Mouse (Mus musculus): Measurements from ENCODE around the gene 3110040M04Rik. TPM values are rescaled to one million over a fixed set of nuclear protein-coding genes. Genes with fewer than 3 reads are reported as not detected.
"Not testable (repeated sequence)": the region's sequence is repeated elsewhere in the genome, so short reads cannot be mapped to it uniquely, and the experiment has no call there.

Gene 3110040M04Rik
- polyA plus RNA-seq, 1 experiment from 2014 or later: not detected

DNA sequence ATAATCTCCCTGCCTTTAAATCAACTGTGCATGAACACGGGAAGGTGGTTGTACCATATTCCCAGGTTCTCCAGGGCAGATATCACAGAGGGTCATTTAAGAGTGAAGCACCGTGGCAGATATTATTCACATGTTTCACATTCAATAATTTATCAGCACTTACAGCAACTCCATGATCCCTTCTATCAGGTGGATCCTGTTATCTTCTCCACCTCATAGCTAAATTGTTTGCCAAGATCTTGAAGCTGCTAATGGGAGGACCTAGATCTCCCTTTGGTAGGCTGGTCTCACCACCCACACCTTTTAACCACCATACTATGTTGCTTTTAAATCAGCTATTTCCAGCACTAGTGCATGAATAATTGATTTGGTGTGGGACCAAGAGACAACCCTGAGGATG, 23.8 kb upstream of the 3110040M04Rik start:
- 88% methylated on average over 2 of the region's 2 CpGs for WGBS
- no peak overlapping the region for H3K27ac ChIP-seq (replicated peaks in 1 of 2; ENCODE audit: control insufficient read depth in 1 of 2, insufficient read depth in 1 of 2, low read depth in 2 of 2, low read length in 2 of 2)
- ATAC-seq (ENCODE audit: insufficient number of reproducible peaks, insufficient read depth, low FRiP score, low read depth): no peak

DNA sequence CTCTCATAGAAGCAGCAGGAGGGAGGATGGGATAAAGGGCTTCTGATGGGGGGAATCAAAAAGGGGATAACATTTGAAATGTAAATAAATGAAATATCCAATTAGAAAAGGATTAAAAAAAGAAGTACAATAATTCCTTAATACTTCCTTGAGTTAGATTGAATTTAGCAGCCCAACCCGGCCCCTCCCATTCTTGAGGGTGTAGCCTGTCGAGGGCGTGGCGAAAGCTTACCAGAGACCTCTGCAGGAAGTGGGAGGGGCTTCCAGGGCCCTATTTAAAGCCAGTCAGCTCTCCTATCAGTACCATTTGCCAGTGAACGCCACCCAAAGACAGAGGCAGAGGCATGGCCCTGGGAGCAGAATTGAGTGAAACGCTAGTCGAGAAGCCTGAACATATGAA, 21.7 kb upstream of the 3110040M04Rik start, which contains the start of gene Gm47985:
Gm47985 (plus strand) TSS at position 272 of the 400 bp plus-strand sequence.
- no CpG with 5 or more reads among the region's 7 CpGs for WGBS
- not testable (repeated sequence) for ATAC-seq (ENCODE audit: insufficient number of reproducible peaks, insufficient read depth, low FRiP score, low read depth); H3K27ac ChIP-seq (replicated peaks in 1 of 2; ENCODE audit: control insufficient read depth in 1 of 2, insufficient read depth in 1 of 2, low read depth in 2 of 2, low read length in 2 of 2); H3K4me1 ChIP-seq (ENCODE audit: control insufficient read depth in 2 of 2, insufficient read depth in 2 of 2, low read length in 2 of 2); H3K9me3 ChIP-seq (ENCODE audit: control insufficient read depth, low read length); H3K9ac ChIP-seq (ENCODE audit: low read length); H3K36me3 ChIP-seq (ENCODE audit: control insufficient read depth, insufficient read depth, low read length); H3K4me3 ChIP-seq (ENCODE audit: control insufficient read depth in 1 of 2, insufficient read depth in 1 of 2, low read depth in 1 of 2, low read length in 2 of 2); H3K4me2 ChIP-seq (ENCODE audit: low read length); H3K27me3 ChIP-seq (ENCODE audit: control insufficient read depth, insufficient read depth, low read length)

More for the DNA sequence above, 23.8 kb upstream of the 3110040M04Rik start:
- Histone ChIP-seq H3K9me3 (ENCODE audit: control insufficient read depth, low read length) (no peaks in the 10 kb centered on the region), H3K27me3 (ENCODE audit: control insufficient read depth, insufficient read depth, low read length) (no peaks in the 10 kb centered on the region), H3K36me3 (ENCODE audit: control insufficient read depth, insufficient read depth, low read length) (no peaks in the 10 kb centered on the region), H3K4me2 (ENCODE audit: low read length) (no peak overlapping the region), H3K4me1 (ENCODE audit: control insufficient read depth in 2 of 2, insufficient read depth in 2 of 2, low read length in 2 of 2) (peaks cover 4 to 8% of the 10 kb centered on the region in 2 experiments; a peak in 3 of 4 replicates), H3K9ac (ENCODE audit: low read length) (no peak overlapping the region), H3K4me3 (ENCODE audit: control insufficient read depth in 1 of 2, insufficient read depth in 1 of 2, low read depth in 1 of 2, low read length in 2 of 2) (no peak overlapping the region)

DNA sequence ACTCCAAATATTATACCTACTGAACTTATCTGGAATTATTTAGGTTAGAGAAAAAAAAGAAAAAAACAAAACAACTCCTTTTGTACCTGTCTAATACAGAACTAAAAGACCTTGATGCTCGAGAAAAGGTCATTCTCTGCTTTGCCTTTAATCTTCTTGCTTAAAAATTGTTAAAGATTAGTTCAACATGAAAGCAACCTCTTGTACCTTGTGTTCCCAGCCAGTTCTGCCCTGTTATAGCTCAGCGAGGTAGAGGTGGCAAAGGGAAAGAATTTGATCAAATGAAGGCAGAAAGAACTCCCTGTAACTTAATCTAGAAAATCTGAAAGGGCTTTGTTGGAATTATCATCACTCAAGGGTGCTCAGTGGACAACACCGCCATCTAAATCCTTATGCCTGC, 17.7 kb upstream of the 3110040M04Rik start:
- H3K27me3 ChIP-seq (ENCODE audit: control insufficient read depth, insufficient read depth, low read length); H3K27ac ChIP-seq (replicated peaks in 1 of 2; ENCODE audit: control insufficient read depth in 1 of 2, insufficient read depth in 1 of 2, low read depth in 2 of 2, low read length in 2 of 2); H3K4me3 ChIP-seq (ENCODE audit: control insufficient read depth in 1 of 2, insufficient read depth in 1 of 2, low read depth in 1 of 2, low read length in 2 of 2); H3K36me3 ChIP-seq (ENCODE audit: control insufficient read depth, insufficient read depth, low read length); H3K9ac ChIP-seq (ENCODE audit: low read length); ATAC-seq (ENCODE audit: insufficient number of reproducible peaks, insufficient read depth, low FRiP score, low read depth); H3K9me3 ChIP-seq (ENCODE audit: control insufficient read depth, low read length); H3K4me2 ChIP-seq (ENCODE audit: low read length); H3K4me1 ChIP-seq (ENCODE audit: control insufficient read depth in 2 of 2, insufficient read depth in 2 of 2, low read length in 2 of 2): not testable (repeated sequence)
- 70% methylated on average over 3 of the region's 3 CpGs for WGBS

DNA sequence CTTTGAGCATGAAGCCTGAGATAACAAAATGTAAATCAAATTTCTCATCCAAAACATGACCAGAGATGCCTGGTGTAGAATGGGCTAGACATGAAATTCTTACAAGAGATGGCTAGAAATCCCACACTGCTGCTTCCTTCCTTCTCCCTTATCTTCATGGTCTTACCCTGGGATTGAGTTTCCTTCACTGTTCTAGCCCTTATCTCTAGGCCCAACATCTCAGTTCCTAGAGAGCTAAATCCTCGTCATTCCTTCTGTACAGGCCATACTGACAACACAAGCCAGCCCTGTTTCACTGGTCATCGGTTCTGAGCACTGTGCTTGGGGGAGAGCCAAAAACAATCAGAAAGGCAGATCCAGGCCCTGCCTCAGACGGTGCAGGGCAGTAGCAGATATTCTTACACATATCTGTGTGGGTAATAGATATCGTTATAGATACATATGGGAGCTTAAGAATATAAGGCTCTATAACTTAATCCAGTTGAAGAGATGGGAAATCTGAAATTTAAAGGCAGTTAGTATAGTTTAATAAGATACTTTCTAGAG, 17.0 kb upstream of the 3110040M04Rik start:
- H3K27me3 ChIP-seq (ENCODE audit: control insufficient read depth, insufficient read depth, low read length); H3K4me1 ChIP-seq (ENCODE audit: control insufficient read depth in 2 of 2, insufficient read depth in 2 of 2, low read length in 2 of 2); H3K27ac ChIP-seq (replicated peaks in 1 of 2; ENCODE audit: control insufficient read depth in 1 of 2, insufficient read depth in 1 of 2, low read depth in 2 of 2, low read length in 2 of 2); ATAC-seq (ENCODE audit: insufficient number of reproducible peaks, insufficient read depth, low FRiP score, low read depth); H3K36me3 ChIP-seq (ENCODE audit: control insufficient read depth, insufficient read depth, low read length); H3K9me3 ChIP-seq (ENCODE audit: control insufficient read depth, low read length); H3K4me2 ChIP-seq (ENCODE audit: low read length); H3K9ac ChIP-seq (ENCODE audit: low read length); H3K4me3 ChIP-seq (ENCODE audit: control insufficient read depth in 1 of 2, insufficient read depth in 1 of 2, low read depth in 1 of 2, low read length in 2 of 2): not testable (repeated sequence)
- WGBS: 44% methylated on average over 4 of the region's 4 CpGs

DNA sequence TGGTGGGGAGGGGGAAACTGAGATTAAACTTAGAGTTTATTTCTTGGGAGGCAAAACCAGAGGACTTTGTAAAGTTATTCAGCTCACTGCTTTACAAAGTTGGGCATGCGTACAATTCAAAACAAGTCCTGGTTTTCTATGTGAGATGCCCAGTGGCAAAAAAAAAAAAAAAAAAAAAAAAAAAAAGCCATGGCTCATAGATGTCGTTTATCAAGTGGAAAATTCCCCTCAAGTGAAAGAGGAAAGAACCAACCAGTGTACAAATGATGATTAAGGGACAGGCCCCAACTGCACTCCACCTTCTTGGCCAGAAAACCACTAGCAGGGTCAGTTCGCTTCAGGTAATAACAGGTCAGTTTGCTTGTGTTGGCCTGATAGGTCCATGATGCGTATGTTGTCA, 15.5 kb upstream of the 3110040M04Rik start:
- Histone ChIP-seq H3K36me3 (ENCODE audit: control insufficient read depth, insufficient read depth, low read length) (no peaks in the 10 kb centered on the region), H3K27me3 (ENCODE audit: control insufficient read depth, insufficient read depth, low read length) (no peaks in the 10 kb centered on the region), H3K9ac (ENCODE audit: low read length) (no peak overlapping the region), H3K9me3 (ENCODE audit: control insufficient read depth, low read length) (no peaks in the 10 kb centered on the region), H3K4me2 (ENCODE audit: low read length) (no peak overlapping the region), H3K4me1 (ENCODE audit: control insufficient read depth in 2 of 2, insufficient read depth in 2 of 2, low read length in 2 of 2) (no peaks in the 10 kb centered on the region), H3K4me3 (ENCODE audit: control insufficient read depth in 1 of 2, insufficient read depth in 1 of 2, low read depth in 1 of 2, low read length in 2 of 2) (no peak overlapping the region), H3K27ac (replicated peaks in 1 of 2; ENCODE audit: control insufficient read depth in 1 of 2, insufficient read depth in 1 of 2, low read depth in 2 of 2, low read length in 2 of 2) (no peak overlapping the region)
- ATAC-seq (ENCODE audit: insufficient number of reproducible peaks, insufficient read depth, low FRiP score, low read depth): no peak
- 85% methylated on average over 4 of the region's 4 CpGs for whole genome bisulfite sequencing

DNA sequence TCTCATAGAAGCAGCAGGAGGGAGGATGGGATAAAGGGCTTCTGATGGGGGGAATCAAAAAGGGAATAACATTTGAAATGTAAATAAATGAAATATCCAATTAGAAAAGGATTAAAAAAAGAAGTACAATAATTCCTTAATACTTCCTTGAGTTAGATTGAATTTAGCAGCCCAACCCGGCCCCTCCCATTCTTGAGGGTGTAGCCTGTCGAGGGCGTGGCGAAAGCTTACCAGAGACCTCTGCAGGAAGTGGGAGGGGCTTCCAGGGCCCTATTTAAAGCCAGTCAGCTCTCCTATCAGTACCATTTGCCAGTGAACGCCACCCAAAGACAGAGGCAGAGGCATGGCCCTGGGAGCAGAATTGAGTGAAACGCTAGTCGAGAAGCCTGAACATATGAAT, 11.8 kb upstream of the 3110040M04Rik start, which contains the start of gene Gm8947:
Gm8947 (plus strand) TSS at position 302 of the 400 bp plus-strand sequence.
- not testable (repeated sequence) for H3K36me3 ChIP-seq (ENCODE audit: control insufficient read depth, insufficient read depth, low read length); H3K9me3 ChIP-seq (ENCODE audit: control insufficient read depth, low read length); H3K27me3 ChIP-seq (ENCODE audit: control insufficient read depth, insufficient read depth, low read length); H3K4me3 ChIP-seq (ENCODE audit: control insufficient read depth in 1 of 2, insufficient read depth in 1 of 2, low read depth in 1 of 2, low read length in 2 of 2); ATAC-seq (ENCODE audit: insufficient number of reproducible peaks, insufficient read depth, low FRiP score, low read depth); H3K9ac ChIP-seq (ENCODE audit: low read length); H3K4me1 ChIP-seq (ENCODE audit: control insufficient read depth in 2 of 2, insufficient read depth in 2 of 2, low read length in 2 of 2); H3K27ac ChIP-seq (replicated peaks in 1 of 2; ENCODE audit: control insufficient read depth in 1 of 2, insufficient read depth in 1 of 2, low read depth in 2 of 2, low read length in 2 of 2); H3K4me2 ChIP-seq (ENCODE audit: low read length)
- no CpG with 5 or more reads among the region's 7 CpGs for WGBS

DNA sequence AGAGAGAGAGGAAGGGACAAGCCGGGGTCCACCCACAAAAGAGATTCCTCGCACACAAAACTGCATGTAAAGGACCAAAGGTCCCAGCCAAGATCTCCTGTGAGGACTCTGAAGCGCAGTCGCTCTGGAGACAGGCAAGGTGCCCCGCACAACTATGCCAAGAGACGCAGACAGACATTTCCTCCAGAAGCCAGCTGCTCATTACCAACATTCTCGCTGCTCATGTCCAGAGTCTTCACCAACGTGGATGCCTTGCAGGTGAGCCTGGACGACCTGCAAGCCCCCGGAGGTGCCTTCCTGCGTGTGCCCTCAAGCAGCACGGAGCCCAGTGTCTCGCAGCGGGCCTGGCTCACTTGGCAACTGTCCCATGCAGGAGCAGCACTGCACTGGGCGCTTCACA, 11.2 kb upstream of the 3110040M04Rik start:
- not testable (repeated sequence) for H3K9me3 ChIP-seq (ENCODE audit: control insufficient read depth, low read length); ATAC-seq (ENCODE audit: insufficient number of reproducible peaks, insufficient read depth, low FRiP score, low read depth); H3K27me3 ChIP-seq (ENCODE audit: control insufficient read depth, insufficient read depth, low read length); H3K36me3 ChIP-seq (ENCODE audit: control insufficient read depth, insufficient read depth, low read length); H3K9ac ChIP-seq (ENCODE audit: low read length); H3K4me2 ChIP-seq (ENCODE audit: low read length); H3K4me3 ChIP-seq (ENCODE audit: control insufficient read depth in 1 of 2, insufficient read depth in 1 of 2, low read depth in 1 of 2, low read length in 2 of 2); H3K4me1 ChIP-seq (ENCODE audit: control insufficient read depth in 2 of 2, insufficient read depth in 2 of 2, low read length in 2 of 2); H3K27ac ChIP-seq (replicated peaks in 1 of 2; ENCODE audit: control insufficient read depth in 1 of 2, insufficient read depth in 1 of 2, low read depth in 2 of 2, low read length in 2 of 2)
- WGBS: 91% methylated on average over 15 of the region's 15 CpGs

DNA sequence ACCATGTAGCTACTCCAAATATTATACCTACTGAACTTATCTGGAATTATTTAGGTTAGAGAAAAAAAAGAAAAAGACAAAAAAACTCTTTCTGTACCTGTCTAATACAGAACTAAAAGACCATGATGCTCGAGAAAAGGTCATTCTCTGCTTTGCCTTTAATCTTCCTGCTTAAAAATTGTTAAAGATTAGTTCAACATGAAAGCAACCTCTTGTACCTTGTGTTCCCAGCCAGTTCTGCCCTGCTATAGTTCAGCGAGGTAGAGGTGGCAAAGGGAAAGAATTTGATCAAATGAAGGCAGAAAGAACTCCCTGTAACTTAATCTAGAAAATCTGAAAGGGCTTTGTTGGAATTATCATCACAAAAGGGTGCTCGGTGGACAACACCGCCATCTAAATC, 7.9 kb upstream of the 3110040M04Rik start:
- not testable (repeated sequence) for H3K4me3 ChIP-seq (ENCODE audit: control insufficient read depth in 1 of 2, insufficient read depth in 1 of 2, low read depth in 1 of 2, low read length in 2 of 2); H3K9me3 ChIP-seq (ENCODE audit: control insufficient read depth, low read length); H3K9ac ChIP-seq (ENCODE audit: low read length); ATAC-seq (ENCODE audit: insufficient number of reproducible peaks, insufficient read depth, low FRiP score, low read depth); H3K27ac ChIP-seq (replicated peaks in 1 of 2; ENCODE audit: control insufficient read depth in 1 of 2, insufficient read depth in 1 of 2, low read depth in 2 of 2, low read length in 2 of 2); H3K36me3 ChIP-seq (ENCODE audit: control insufficient read depth, insufficient read depth, low read length); H3K4me2 ChIP-seq (ENCODE audit: low read length); H3K27me3 ChIP-seq (ENCODE audit: control insufficient read depth, insufficient read depth, low read length); H3K4me1 ChIP-seq (ENCODE audit: control insufficient read depth in 2 of 2, insufficient read depth in 2 of 2, low read length in 2 of 2)
- WGBS: 76% methylated on average over 4 of the region's 4 CpGs
